Mouse (Mus musculus): ENCODE measurements at regions not wholly inside any gene's neighbourhood (a gene's known extent, or its start where the extent isn't known, plus 50 kb on each side); places are given as distances from the start of the nearest gene placed in this dataset.

GRCm38 (mm10) chr2:45688996-45689395 is 571.8 kb upstream of the Zeb2 start:
- WGBS, result 84% methylated on average over 1 of the region's 1 CpGs
- Histone ChIP-seq H3K27me3 (no peaks in the 10 kb centered on the region), H3K4me3 (no peak overlapping the region), H3K9me3 (no peaks in the 10 kb centered on the region), H3K4me1 (replicated peaks) (no peaks in the 10 kb centered on the region), H3K27ac (replicated peaks) (no peak overlapping the region), H3K4me2 (no peak overlapping the region), H3K9ac (no peak overlapping the region), H3K36me3 (no peaks in the 10 kb centered on the region)
- ATAC-seq (ENCODE audit: low FRiP score, low read depth), result no peak

DNA sequence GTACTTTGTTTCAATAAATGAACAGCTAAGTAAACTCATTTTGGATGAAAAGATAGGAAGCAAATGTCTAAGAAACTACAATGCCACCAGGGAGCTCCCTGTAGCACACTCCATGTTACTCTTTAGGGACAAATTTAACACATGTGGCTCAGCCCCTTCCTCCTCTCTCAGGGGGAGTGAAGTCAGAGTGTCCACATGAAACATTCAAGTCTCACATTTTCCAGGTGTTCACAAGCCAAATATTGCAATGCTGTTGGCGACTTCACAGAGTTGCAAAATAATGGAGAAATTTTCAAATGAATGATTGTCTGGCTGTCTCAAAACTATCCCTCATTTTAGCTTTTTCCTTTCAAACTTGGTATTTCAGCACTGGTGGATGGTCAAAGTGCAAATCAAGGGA is 564.1 kb upstream of the Zeb2 start:
- ATAC-seq (ENCODE audit: low FRiP score, low read depth), result no peak
- Histone ChIP-seq H3K4me2 (no peak overlapping the region), H3K27ac (replicated peaks) (no peak overlapping the region), H3K4me1 (replicated peaks) (no peaks in the 10 kb centered on the region), H3K9me3 (no peaks in the 10 kb centered on the region), H3K9ac (no peak overlapping the region), H3K36me3 (no peaks in the 10 kb centered on the region), H3K4me3 (no peak overlapping the region), H3K27me3 (no peaks in the 10 kb centered on the region)
- WGBS, result 88% methylated on average over 1 of the region's 1 CpGs

GRCm38 (mm10) chr2:45679101-45679895 is 562.1 kb upstream of the Zeb2 start:
- no peak overlapping the region for H3K27ac ChIP-seq (replicated peaks)
- no peak overlapping the region for H3K9ac ChIP-seq
- H3K4me2 ChIP-seq, result no peak overlapping the region
- no peaks in the 10 kb centered on the region for H3K9me3 ChIP-seq
- WGBS, result 74% methylated on average over 10 of the region's 10 CpGs
- H3K4me1 ChIP-seq (replicated peaks), result no peaks in the 10 kb centered on the region
- no peak overlapping the region for H3K4me3 ChIP-seq
- no peak for ATAC-seq (ENCODE audit: low FRiP score, low read depth)
- H3K36me3 ChIP-seq, result no peaks in the 10 kb centered on the region
- no peaks in the 10 kb centered on the region for H3K27me3 ChIP-seq

- Histone ChIP-seq H3K4me1 (replicated peaks) (no peaks in the 10 kb centered on the region), H3K4me3 (no peak overlapping the region), H3K36me3 (no peaks in the 10 kb centered on the region), H3K27me3 (no peaks in the 10 kb centered on the region), H3K9ac (no peak overlapping the region), H3K9me3 (no peaks in the 10 kb centered on the region), H3K27ac (replicated peaks) (no peak overlapping the region), H3K4me2 (no peak overlapping the region)
- no peak for ATAC-seq (ENCODE audit: low FRiP score, low read depth)
- 69% methylated on average over 9 of the region's 9 CpGs for WGBS
Measured at GRCm38 (mm10) chr2:45678685-45679084, 561.5 kb upstream of the Zeb2 start.

GRCm38 (mm10) chr2:45675776-45676175 is 558.6 kb upstream of the Zeb2 start:
- no peaks in the 10 kb centered on the region for H3K9me3 ChIP-seq
- no peak overlapping the region for H3K4me3 ChIP-seq
- ATAC-seq (ENCODE audit: low FRiP score, low read depth), result no peak
- H3K4me2 ChIP-seq, result no peak overlapping the region
- no peaks in the 10 kb centered on the region for H3K27me3 ChIP-seq
- H3K27ac ChIP-seq (replicated peaks), result no peak overlapping the region
- no peaks in the 10 kb centered on the region for H3K36me3 ChIP-seq
- no peak overlapping the region for H3K9ac ChIP-seq
- no peaks in the 10 kb centered on the region for H3K4me1 ChIP-seq (replicated peaks)
- WGBS, result 85% methylated on average over 2 of the region's 2 CpGs

GRCm38 (mm10) chr2:45656011-45656410 is 538.8 kb upstream of the Zeb2 start:
- Histone ChIP-seq H3K4me2 (no peak overlapping the region), H3K4me3 (no peak overlapping the region), H3K27ac (replicated peaks) (no peak overlapping the region), H3K9me3 (no peaks in the 10 kb centered on the region), H3K36me3 (no peaks in the 10 kb centered on the region), H3K9ac (no peak overlapping the region), H3K27me3 (no peaks in the 10 kb centered on the region), H3K4me1 (replicated peaks) (no peaks in the 10 kb centered on the region)
- ATAC-seq (ENCODE audit: low FRiP score, low read depth), result no peak
- 80% methylated on average over 1 of the region's 1 CpGs for WGBS

DNA sequence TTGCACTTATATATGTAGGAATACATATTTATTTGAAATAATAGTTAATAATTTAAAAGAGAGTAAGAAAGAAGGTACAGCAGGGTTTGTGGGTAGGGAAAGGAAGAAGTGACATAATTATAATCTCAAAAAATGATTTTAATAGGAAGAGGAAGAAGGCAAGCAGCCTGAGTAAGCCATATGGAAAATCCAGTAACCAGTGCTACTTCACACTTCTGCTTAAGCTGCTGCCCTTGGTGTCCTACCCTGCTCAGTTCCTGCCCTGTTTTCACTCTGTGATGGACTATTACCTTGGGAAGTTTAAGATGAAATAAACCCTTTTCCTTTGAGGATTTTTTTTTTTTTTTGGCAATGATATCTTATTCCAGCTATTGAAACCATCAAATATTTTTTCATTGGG is 537.5 kb upstream of the Zeb2 start:
- Histone ChIP-seq H3K27me3 (no peaks in the 10 kb centered on the region), H3K9me3 (no peaks in the 10 kb centered on the region), H3K4me3 (no peak overlapping the region), H3K36me3 (no peaks in the 10 kb centered on the region), H3K4me1 (replicated peaks) (no peaks in the 10 kb centered on the region), H3K9ac (no peak overlapping the region), H3K27ac (replicated peaks) (no peak overlapping the region), H3K4me2 (no peak overlapping the region)
- ATAC-seq (ENCODE audit: low FRiP score, low read depth), result no peak

DNA sequence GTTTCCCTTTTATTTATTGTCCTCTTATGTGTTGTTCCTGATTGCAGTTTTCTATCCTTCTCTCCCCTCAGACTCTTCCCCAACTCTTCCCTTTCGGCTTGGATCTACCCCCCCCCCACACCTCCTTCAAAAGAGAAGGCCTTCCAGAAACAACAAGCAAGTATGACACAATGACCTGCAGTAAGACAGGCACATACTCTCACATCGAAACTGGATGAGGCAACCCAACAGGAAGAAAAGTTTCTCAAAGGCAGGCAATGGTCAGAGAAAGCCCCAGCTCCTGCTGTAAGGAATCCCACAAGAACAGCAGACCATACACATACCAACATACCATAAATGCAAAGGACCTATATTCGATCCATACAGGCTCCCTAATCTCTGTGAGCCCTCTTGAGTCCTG is 535.8 kb upstream of the Zeb2 start:
- no peaks in the 10 kb centered on the region for H3K4me1 ChIP-seq (replicated peaks)
- no peak overlapping the region for H3K4me3 ChIP-seq
- H3K36me3 ChIP-seq, result no peaks in the 10 kb centered on the region
- no peak overlapping the region for H3K4me2 ChIP-seq
- H3K9ac ChIP-seq, result no peak overlapping the region
- ATAC-seq (ENCODE audit: low FRiP score, low read depth), result no peak
- no peak overlapping the region for H3K27ac ChIP-seq (replicated peaks)
- no peaks in the 10 kb centered on the region for H3K27me3 ChIP-seq
- H3K9me3 ChIP-seq, result no peaks in the 10 kb centered on the region
- 80% methylated on average over 3 of the region's 3 CpGs for WGBS

GRCm38 (mm10) chr2:45650271-45650985 is 533.2 kb upstream of the Zeb2 start:
- H3K36me3 ChIP-seq, result no peaks in the 10 kb centered on the region
- no peak for ATAC-seq (ENCODE audit: low FRiP score, low read depth)
- H3K27me3 ChIP-seq, result no peaks in the 10 kb centered on the region
- H3K4me3 ChIP-seq, result no peak overlapping the region
- no peak overlapping the region for H3K9ac ChIP-seq
- H3K4me2 ChIP-seq, result no peak overlapping the region
- H3K27ac ChIP-seq (replicated peaks), result no peak overlapping the region
- H3K9me3 ChIP-seq, result no peaks in the 10 kb centered on the region
- no peaks in the 10 kb centered on the region for H3K4me1 ChIP-seq (replicated peaks)
- 56% methylated on average over 5 of the region's 5 CpGs for WGBS

DNA sequence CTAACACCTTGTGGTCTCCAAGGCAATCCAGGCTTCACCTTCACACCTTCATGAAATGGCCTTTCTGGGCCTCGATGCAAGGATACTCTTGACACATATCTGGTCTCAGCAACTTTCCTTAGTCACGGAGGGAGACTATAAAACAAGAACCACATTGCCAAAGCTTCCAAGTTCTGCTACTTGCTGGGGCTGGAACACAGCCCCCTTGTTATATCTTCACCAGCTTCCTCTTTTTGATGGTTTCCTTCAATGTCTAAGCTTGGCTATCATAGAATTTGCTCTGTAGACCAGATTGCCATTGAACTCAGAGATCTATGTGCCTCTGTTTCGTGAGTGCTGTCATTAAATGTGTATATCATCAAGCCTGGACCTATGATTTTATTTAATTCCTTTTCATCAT is 530.7 kb upstream of the Zeb2 start:
- 93% methylated on average over 3 of the region's 3 CpGs for WGBS
- H3K27ac ChIP-seq (replicated peaks), result no peak overlapping the region
- no peaks in the 10 kb centered on the region for H3K36me3 ChIP-seq
- H3K9me3 ChIP-seq, result no peaks in the 10 kb centered on the region
- no peaks in the 10 kb centered on the region for H3K27me3 ChIP-seq
- H3K4me2 ChIP-seq, result no peak overlapping the region
- no peaks in the 10 kb centered on the region for H3K4me1 ChIP-seq (replicated peaks)
- H3K4me3 ChIP-seq, result no peak overlapping the region
- ATAC-seq (ENCODE audit: low FRiP score, low read depth), result no peak
- H3K9ac ChIP-seq, result no peak overlapping the region

- no peak overlapping the region for H3K4me3 ChIP-seq
- no peak overlapping the region for H3K9ac ChIP-seq
- H3K36me3 ChIP-seq, result no peaks in the 10 kb centered on the region
- H3K9me3 ChIP-seq, result no peaks in the 10 kb centered on the region
- H3K4me2 ChIP-seq, result no peak overlapping the region
- no peak overlapping the region for H3K27ac ChIP-seq (replicated peaks)
- 73% methylated on average over 7 of the region's 7 CpGs for WGBS
- H3K4me1 ChIP-seq (replicated peaks), result no peaks in the 10 kb centered on the region
- ATAC-seq (ENCODE audit: low FRiP score, low read depth), result no peak
- H3K27me3 ChIP-seq, result no peaks in the 10 kb centered on the region
Measured at GRCm38 (mm10) chr2:45630081-45630480, 512.9 kb upstream of the Zeb2 start.

GRCm38 (mm10) chr2:45629616-45630015 is 512.4 kb upstream of the Zeb2 start:
- WGBS, result 61% methylated on average over 3 of the region's 3 CpGs
- Histone ChIP-seq H3K4me1 (replicated peaks) (no peaks in the 10 kb centered on the region), H3K36me3 (no peaks in the 10 kb centered on the region), H3K9me3 (no peaks in the 10 kb centered on the region), H3K4me2 (no peak overlapping the region), H3K9ac (no peak overlapping the region), H3K4me3 (no peak overlapping the region), H3K27ac (replicated peaks) (no peak overlapping the region), H3K27me3 (no peaks in the 10 kb centered on the region)
- ATAC-seq (ENCODE audit: low FRiP score, low read depth), result no peak

Data from hindbrain, embryonic 15.5 days (tissue).